Mouse (Mus musculus): ENCODE data around the gene Pex11g.

DNA sequence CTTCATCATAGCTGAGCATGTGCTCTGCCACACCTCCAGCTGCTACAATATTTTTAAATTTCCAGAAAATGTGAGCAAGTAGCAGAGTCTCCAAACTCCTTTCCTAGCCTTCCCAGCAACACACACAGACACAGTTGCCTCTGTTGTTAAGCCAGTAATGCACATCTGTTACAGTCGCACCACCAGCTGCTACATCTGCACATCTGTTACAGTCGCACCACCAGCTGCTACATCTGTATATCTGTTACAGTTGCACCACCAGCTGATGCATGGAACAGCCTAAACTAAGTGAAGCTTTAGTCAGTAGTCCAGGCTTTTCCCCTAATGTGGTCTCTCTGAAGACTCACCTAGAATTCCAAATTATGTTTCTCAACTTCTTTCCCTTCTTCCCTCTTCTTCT lies 39.1 kb downstream of the Pex11g start:
- TF ChIP-seq CTCF (IDR thresholded peaks at IDR 0.05; ENCODE audit: low read depth) (no peak), EP300 (IDR thresholded peaks at IDR 0.05; ENCODE audit: low read depth) (no peak)

Measured in heart, postnatal 0 days (tissue).